Mouse (Mus musculus): ENCODE measurements around the gene Polr3f. TPM values are rescaled to one million over a fixed set of nuclear protein-coding genes. Genes with fewer than 3 reads are reported as not detected.

Gene Polr3f
- polyA plus RNA-seq, 1 experiment from 2014 or later = 20.7 TPM

DNA sequence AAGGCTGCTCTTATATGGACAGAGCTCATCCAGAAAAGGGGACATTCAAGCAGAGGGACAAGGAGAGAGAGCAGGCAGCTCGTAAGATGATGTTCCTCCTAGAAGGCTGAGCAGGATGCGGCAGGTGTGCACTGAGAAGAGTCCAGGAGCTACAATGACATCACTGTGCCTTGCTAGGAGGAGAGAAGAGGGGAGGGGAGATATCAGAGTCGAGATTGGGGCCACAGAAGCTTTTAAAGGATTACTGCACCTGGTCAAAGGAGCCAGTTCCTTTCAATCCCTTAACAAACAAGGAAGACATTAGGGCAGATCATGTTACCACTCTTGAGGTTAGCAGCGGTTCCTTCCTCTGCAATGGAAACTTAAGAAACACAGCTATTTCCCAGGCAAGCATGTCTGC lies 20.0 kb downstream of the Polr3f start:
- Histone ChIP-seq H3K9ac (ENCODE audit: low read depth, low read length) (no peak overlapping the region), H3K27ac (replicated peaks; ENCODE audit: low read depth, low read length) (no peak overlapping the region), H3K27me3 (replicated peaks; ENCODE audit: control insufficient read depth, insufficient read depth, low read length) (no peaks in the 10 kb centered on the region), H3K4me1 (ENCODE audit: control insufficient read depth, insufficient read depth, low read length) (0 out of 2 replicates have a peak, but pooled peaks cover 3% of the 10 kb centered on the region), H3K4me3 (ENCODE audit: low read depth, low read length) (no peak overlapping the region), H3K4me2 (ENCODE audit: low read depth, low read length) (no peak overlapping the region), H3K9me3 (ENCODE audit: control insufficient read depth, low read length) (no peaks in the 10 kb centered on the region), H3K36me3 (ENCODE audit: control insufficient read depth, insufficient read depth, low read length) (peaks cover 42% of the 10 kb centered on the region)
- WGBS = 57% methylated on average over 4 of the region's 4 CpGs
- DNase-seq (ENCODE audit: low spot score) (peak; percentile 62), ATAC-seq (ENCODE audit: low read depth) (peak; percentile 67)

DNA sequence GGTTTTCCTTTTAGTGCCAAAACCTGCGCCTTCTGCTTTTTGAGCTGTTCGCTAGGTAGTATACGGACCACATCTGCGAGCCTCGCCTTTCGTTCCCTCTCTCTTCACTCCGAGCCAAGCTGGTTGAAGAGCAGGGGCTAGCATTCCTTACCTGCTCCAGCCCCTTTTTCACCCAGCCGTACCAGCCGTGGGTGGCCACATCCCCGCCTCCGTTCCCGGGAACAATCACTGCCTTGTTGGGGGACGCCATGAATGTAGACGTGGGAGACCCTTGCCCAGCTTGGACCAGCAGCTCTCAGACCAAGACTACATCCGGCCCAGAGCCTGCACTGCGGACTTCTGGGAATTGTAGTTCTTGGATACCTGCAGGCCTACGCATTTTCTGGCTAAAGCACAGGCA lies 23.0 kb downstream of the Polr3f start, which contains the start of gene Rbbp9:
TSS of gene Rbbp9 (minus strand) at position 341 of the 400 bp plus-strand sequence.
- H3K9me3 ChIP-seq (ENCODE audit: control insufficient read depth, low read length) = no peaks in the 10 kb centered on the region
- ATAC-seq (ENCODE audit: low read depth) (peak; percentile 92), DNase-seq (ENCODE audit: low spot score) (peak; percentile 94)
- peak within 1 kb of the TSS; percentile 86 for H3K27ac ChIP-seq (replicated peaks; ENCODE audit: low read depth, low read length)
- peak within 1 kb of the TSS; percentile 71 for H3K4me2 ChIP-seq (ENCODE audit: low read depth, low read length)
- WGBS = under 1% methylated on average over 17 of the region's 17 CpGs
- peaks cover 3% of the 10 kb centered on the region; the same call in 1 of the 2 replicates for H3K4me1 ChIP-seq (ENCODE audit: control insufficient read depth, insufficient read depth, low read length)
- H3K9ac ChIP-seq (ENCODE audit: low read depth, low read length) = peak within 1 kb of the TSS; percentile 76
- peak within 1 kb of the TSS; percentile 63 for H3K4me3 ChIP-seq (ENCODE audit: low read depth, low read length)
- no peaks in the 10 kb centered on the region for H3K27me3 ChIP-seq (replicated peaks; ENCODE audit: control insufficient read depth, insufficient read depth, low read length)
- peaks cover 22% of the 10 kb centered on the region for H3K36me3 ChIP-seq (ENCODE audit: control insufficient read depth, insufficient read depth, low read length)

DNA sequence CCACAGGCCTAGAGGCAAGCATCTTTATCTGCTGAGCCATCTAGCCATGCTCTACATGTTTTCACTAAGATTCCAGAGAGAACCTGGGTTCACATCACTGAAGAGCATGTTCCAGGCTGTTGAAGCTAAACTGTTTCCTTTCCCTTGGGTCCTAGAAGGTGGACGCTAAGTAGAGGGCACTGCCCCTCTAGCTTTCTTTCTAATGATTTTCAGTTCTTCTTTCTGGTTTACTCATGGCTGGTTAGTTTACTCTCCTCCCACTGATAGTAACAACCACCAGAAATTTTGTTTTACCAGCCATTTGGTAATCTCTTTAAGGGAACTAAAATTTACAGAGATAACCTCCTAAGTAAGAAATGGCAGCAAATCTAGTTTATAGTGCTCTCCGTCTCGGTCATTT lies 26.4 kb downstream of the Polr3f start:
- Histone ChIP-seq H3K36me3 (ENCODE audit: control insufficient read depth, insufficient read depth, low read length) (no peaks in the 10 kb centered on the region), H3K9me3 (ENCODE audit: control insufficient read depth, low read length) (no peaks in the 10 kb centered on the region), H3K27me3 (replicated peaks; ENCODE audit: control insufficient read depth, insufficient read depth, low read length) (no peaks in the 10 kb centered on the region), H3K27ac (replicated peaks; ENCODE audit: low read depth, low read length) (no peak overlapping the region), H3K9ac (ENCODE audit: low read depth, low read length) (no peak overlapping the region), H3K4me2 (ENCODE audit: low read depth, low read length) (no peak overlapping the region), H3K4me1 (ENCODE audit: control insufficient read depth, insufficient read depth, low read length) (peaks cover 8% of the 10 kb centered on the region), H3K4me3 (ENCODE audit: low read depth, low read length) (no peak overlapping the region)
- DNase-seq (ENCODE audit: low spot score) (no peak), ATAC-seq (ENCODE audit: low read depth) (no peak)
- 93% methylated on average over 3 of the region's 3 CpGs for WGBS

DNA sequence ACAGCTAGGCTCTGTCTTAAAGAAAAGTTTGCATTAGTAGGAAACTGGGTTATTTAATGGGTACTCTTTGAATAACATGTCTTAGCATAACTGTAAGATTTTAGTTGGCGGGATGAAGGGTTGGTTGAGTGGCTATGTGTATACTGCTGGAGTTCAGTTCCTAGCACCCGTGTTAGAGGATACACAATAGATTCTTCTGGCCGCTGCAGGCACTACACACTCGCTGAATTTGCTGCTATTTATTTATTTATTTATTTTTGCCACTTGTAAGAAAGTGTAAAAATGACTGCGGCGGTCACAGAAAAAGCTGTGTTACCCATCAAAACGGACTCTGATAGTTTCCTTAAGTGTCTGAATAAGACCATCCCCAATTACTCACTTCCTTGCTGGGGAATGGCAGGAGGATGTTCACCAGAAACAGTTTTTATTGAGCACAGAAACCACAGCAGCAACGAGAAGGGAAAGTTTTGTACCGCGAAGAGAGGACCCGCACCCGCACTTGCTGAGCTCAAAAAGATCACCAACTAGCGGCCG lies 27.8 kb downstream of the Polr3f start:
- peaks cover 13% of the 10 kb centered on the region; the same call in 1 of the 2 replicates for H3K36me3 ChIP-seq (ENCODE audit: control insufficient read depth, insufficient read depth, low read length)
- peak overlapping the region; percentile 67 for H3K4me3 ChIP-seq (ENCODE audit: low read depth, low read length)
- ATAC-seq (ENCODE audit: low read depth) = no peak; the same call in 1 of the 2 replicates
- peaks cover 8% of the 10 kb centered on the region for H3K4me1 ChIP-seq (ENCODE audit: control insufficient read depth, insufficient read depth, low read length)
- H3K27ac ChIP-seq (replicated peaks; ENCODE audit: low read depth, low read length) = peak overlapping the region; percentile 95
- peak overlapping the region; percentile 79 for H3K9ac ChIP-seq (ENCODE audit: low read depth, low read length)
- peak; percentile 50 for DNase-seq (ENCODE audit: low spot score)
- peak overlapping the region; percentile 68 for H3K4me2 ChIP-seq (ENCODE audit: low read depth, low read length)
- no peaks in the 10 kb centered on the region for H3K9me3 ChIP-seq (ENCODE audit: control insufficient read depth, low read length)
- 2% methylated on average over 14 of the region's 14 CpGs for WGBS
- no peaks in the 10 kb centered on the region for H3K27me3 ChIP-seq (replicated peaks; ENCODE audit: control insufficient read depth, insufficient read depth, low read length)

DNA sequence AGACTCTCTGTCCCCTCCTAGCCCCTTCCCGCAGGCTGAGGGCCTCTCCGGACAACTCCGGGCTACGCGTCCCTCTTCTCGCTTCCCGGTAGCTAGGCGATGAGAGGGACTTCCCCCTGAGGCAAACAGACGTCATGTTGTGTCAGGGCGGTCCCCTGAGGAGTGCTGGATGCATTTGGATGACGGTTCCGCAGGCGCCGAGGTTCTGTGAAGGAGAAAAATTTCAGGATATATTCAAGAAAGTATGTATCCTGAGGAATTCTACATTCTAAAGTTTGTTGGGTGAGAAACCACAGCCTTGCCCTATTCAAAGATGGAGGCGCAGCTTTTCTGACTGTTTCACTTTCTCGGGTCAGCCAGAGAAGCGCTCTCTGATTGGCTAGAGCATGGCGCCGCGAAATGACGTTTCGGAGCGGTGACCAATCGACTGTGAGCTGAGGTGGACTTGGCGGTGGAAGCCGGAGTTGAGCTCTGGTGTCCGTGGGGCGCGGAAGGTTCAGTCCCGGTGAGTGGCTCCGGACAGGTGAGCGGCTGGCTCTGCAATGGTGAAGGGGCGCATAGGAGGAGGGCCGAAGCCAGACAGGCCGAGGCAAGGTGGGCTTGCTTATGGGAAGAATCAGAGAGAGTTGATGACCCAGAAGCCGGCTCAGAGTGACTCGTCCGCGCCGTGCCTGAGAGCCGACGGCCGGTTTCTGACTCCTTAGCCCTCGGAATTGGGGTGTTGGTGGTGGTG lies 28.5 kb downstream of the Polr3f start, which contains the start of gene Sec23b:
TSS of gene Sec23b (plus strand) at position 410 of the 733 bp plus-strand sequence.
- peak; percentile 98 for DNase-seq (ENCODE audit: low spot score)
- peaks cover 8% of the 10 kb centered on the region for H3K4me1 ChIP-seq (ENCODE audit: control insufficient read depth, insufficient read depth, low read length)
- H3K36me3 ChIP-seq (ENCODE audit: control insufficient read depth, insufficient read depth, low read length) = peaks cover 14% of the 10 kb centered on the region; the same call in 1 of the 2 replicates
- ATAC-seq (ENCODE audit: low read depth) = peak; percentile 98
- WGBS = 1% methylated on average over 44 of the region's 44 CpGs
- H3K4me2 ChIP-seq (ENCODE audit: low read depth, low read length) = peak within 1 kb of the TSS; percentile 68
- no peaks in the 10 kb centered on the region for H3K27me3 ChIP-seq (replicated peaks; ENCODE audit: control insufficient read depth, insufficient read depth, low read length)
- peak within 1 kb of the TSS; percentile 67 for H3K4me3 ChIP-seq (ENCODE audit: low read depth, low read length)
- no peaks in the 10 kb centered on the region for H3K9me3 ChIP-seq (ENCODE audit: control insufficient read depth, low read length)
- peak within 1 kb of the TSS; percentile 95 for H3K27ac ChIP-seq (replicated peaks; ENCODE audit: low read depth, low read length)
- peak within 1 kb of the TSS; percentile 79 for H3K9ac ChIP-seq (ENCODE audit: low read depth, low read length)

DNA sequence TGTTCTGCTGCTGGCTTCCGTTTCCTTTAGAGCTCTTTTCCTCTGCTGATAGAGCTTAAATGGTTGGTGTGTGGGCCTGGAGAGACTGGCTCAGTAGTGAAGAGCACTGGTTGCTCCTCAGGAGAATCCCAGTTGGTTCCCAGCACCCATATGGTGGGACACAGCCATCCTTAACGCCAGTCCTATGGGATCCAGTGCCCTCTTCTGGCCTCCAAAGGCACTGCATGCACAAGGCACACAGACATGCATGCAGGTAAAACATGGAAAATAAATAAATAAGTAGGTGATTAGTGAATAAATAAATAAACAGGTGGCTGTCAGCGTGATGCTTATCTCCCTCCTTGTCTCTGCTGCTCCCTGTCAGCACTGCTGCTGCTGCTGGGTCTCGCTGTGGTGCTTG lies 61.2 kb downstream of the Polr3f start:
- Histone ChIP-seq H3K4me3 (ENCODE audit: low read depth, low read length) (no peak overlapping the region), H3K27ac (replicated peaks; ENCODE audit: low read depth, low read length) (no peak overlapping the region), H3K4me2 (ENCODE audit: low read depth, low read length) (no peak overlapping the region), H3K9ac (ENCODE audit: low read depth, low read length) (no peak overlapping the region), H3K9me3 (ENCODE audit: control insufficient read depth, low read length) (0 out of 2 replicates have a peak, but pooled peaks cover 4% of the 10 kb centered on the region), H3K27me3 (replicated peaks; ENCODE audit: control insufficient read depth, insufficient read depth, low read length) (no peaks in the 10 kb centered on the region), H3K36me3 (ENCODE audit: control insufficient read depth, insufficient read depth, low read length) (peaks cover 62% of the 10 kb centered on the region), H3K4me1 (ENCODE audit: control insufficient read depth, insufficient read depth, low read length) (no peaks in the 10 kb centered on the region)
- no peak for DNase-seq (ENCODE audit: low spot score)
- WGBS = 80% methylated on average over 4 of the region's 4 CpGs
- ATAC-seq (ENCODE audit: low read depth) = no peak

Other genes with a start within 250 kb of the Polr3f start
- 1.1 and 3.0 TPM in 2 replicates for gene Ovol2, start 195.6 kb upstream of the Polr3f start, polyA plus RNA-seq (2014; fragmentation: Nextera tagmentation; extraction: Ambion mirVana)
- gene Kat14, start 158.7 kb upstream of the Polr3f start, polyA plus RNA-seq (2014; fragmentation: Nextera tagmentation; extraction: Ambion mirVana) = 35.0 and 38.1 TPM in 2 replicates
- gene Pet117, start 158.7 kb upstream of the Polr3f start, polyA plus RNA-seq (2014; fragmentation: Nextera tagmentation; extraction: Ambion mirVana) = 0.52 and 1.3 TPM in 2 replicates
- gene Dzank1, start 304 bp upstream of the Polr3f start, polyA plus RNA-seq (2014; fragmentation: Nextera tagmentation; extraction: Ambion mirVana) = 1.5 and 2.6 TPM in 2 replicates
- gene Rbbp9, start 23.2 kb downstream of the Polr3f start, polyA plus RNA-seq (2014; fragmentation: Nextera tagmentation; extraction: Ambion mirVana) = 59.7 and 65.8 TPM in 2 replicates
- gene Sec23b, start 28.5 kb downstream of the Polr3f start, polyA plus RNA-seq (2014; fragmentation: Nextera tagmentation; extraction: Ambion mirVana) = 78.8 and 82.8 TPM in 2 replicates
- gene Smim26, start 66.3 kb downstream of the Polr3f start, polyA plus RNA-seq (2014; fragmentation: Nextera tagmentation; extraction: Ambion mirVana) = 33.0 and 44.4 TPM in 2 replicates
- 33.3 and 37.2 TPM in 2 replicates for gene Dtd1, start 72.2 kb downstream of the Polr3f start, polyA plus RNA-seq (2014; fragmentation: Nextera tagmentation; extraction: Ambion mirVana)